Mouse (Mus musculus) heart, postnatal 10 days (tissue): ENCODE results near the gene Neu1. TPM values are rescaled to one million over a fixed set of nuclear protein-coding genes. Genes with fewer than 3 reads are reported as not detected.
"Not testable (repeated sequence)": the region's sequence is repeated elsewhere in the genome, so short reads cannot be mapped to it uniquely, and the experiment has no call there.

Experiments used
- DNase-seq, 2 experiments: peaks; one replicate each; pipeline ENCODE4 v3.0.0; 2021
- intact Hi-C: fragments of 180-260 bp; cut with DNase I; formaldehyde crosslinking; loops from one replicate; pipeline ENCODE4 v1.15.1; 2025
- total RNA-seq, 2 experiments: library from RNA; stranded (reverse); gene quantifications; 2 replicates each; pipeline ENCODE4 v1.2.3; 2021

Neu1 gene
- total RNA-seq, 2 experiments from 2014 or later: 12.2 to 12.6 TPM

DNA sequence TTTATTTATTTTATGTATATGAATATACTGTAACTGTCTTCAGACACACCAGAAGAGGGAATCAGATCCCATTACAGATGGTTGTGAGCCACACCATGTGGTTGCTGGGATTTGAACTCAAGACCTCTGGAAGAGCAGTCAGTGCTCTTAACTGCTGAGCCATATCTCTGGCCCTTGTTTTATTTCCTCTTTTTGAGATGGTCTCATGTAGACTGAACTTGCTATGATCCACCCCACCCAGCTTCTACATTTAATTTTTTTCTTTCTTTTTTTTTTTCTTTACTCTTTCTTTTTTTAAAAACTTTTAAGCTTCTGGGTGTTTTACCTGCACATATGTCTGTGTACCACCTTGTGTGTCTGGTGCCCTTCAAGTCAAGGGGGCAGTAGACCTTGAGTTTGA is 30.2 kb upstream of the Neu1 start:
- intact Hi-C loops, DNase-seq: not testable (repeated sequence)

DNA sequence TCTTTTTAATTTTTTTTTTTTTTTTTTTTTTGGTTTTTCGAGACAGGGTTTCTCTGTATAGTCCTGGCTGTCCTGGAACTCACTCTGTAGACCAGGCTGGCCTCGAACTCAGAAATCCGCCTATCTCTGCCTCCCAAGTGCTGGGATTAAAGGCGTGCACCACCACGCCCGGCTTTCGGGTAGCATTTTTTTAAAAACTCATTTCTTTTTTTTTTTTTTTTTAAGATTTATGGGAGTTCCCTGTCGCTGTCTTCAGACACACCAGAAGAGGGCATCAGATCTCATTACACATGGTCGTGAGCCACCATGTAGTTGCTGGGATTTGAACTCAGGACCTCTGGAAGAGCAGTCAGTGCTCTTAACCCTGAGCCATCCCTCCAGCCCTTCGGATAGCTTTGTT is 29.1 kb upstream of the Neu1 start:
- intact Hi-C loops, DNase-seq: not testable (repeated sequence)

DNA sequence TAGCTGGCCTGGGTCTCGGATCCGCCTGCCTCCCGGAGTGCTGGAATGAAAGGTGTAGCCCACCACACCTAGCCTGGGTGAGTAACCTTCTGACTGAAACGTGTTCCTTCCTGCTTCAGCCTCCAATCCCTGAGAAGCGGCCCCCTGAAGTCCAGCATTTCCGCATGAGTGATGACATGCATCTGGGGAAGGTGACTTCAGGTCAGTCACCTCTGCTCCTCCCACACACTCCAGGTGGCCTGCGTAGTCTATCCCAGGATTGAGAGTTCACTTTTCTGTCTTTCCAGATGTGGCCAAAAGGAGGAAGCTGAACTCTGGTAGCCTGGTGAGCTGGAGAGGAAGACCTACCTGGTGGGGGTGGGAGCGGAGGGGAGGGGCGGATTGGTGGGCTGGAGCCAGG is 28.2 kb upstream of the Neu1 start:
- intact Hi-C loops: no loop called here
- DNase-seq: no peak

DNA sequence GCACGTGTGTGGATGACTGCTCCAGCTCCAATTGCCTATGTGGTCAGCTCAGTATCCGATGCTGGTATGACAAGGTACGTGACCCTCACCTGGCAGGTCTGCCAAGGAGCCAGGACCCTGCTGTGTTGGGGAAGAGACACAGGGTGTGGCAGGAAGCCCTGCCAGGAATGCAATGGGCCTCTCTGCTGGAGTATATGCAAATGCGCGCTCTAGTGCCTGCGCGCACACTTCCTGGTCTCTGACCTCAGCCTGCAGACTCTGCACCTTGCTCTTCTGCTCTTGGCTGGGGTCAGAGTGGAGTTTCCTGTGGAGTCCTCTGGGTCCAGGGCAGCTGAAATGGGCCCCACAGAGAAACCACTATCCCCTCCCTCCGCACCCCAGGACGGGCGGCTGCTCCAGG is 20.1 kb upstream of the Neu1 start:
- intact Hi-C loops: loop anchor here (5.0 kb wide), 2 partner anchors 36 to 71 kb away; partner anchors contain the start of gene Lsm2
- DNase-seq: no peak

DNA sequence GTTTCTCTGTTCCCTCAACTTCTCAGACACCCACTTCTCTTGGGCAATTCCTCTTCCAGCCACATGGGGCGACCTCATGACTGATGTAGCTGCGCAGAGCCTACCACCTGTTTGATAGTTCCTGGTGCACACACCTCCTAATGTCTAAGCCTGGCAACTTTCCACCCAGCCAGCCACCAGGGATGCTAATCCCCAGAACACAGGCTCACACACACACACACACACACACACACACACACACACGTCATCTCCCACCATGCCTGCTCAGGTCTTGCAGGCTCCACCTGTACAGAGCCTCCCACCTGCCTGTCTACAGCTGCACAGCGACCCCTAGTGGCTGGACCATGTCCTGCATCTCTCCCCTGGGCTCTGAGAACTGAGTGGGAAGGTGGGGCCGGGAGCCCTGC is 19.1 kb upstream of the Neu1 start:
- peak; percentile 65 to 85 for DNase-seq
- intact Hi-C loops: loop anchor here (2.0 to 5.0 kb wide), 3 partner anchors 35 to 70 kb away; partner anchors contain the start of gene Lsm2

DNA sequence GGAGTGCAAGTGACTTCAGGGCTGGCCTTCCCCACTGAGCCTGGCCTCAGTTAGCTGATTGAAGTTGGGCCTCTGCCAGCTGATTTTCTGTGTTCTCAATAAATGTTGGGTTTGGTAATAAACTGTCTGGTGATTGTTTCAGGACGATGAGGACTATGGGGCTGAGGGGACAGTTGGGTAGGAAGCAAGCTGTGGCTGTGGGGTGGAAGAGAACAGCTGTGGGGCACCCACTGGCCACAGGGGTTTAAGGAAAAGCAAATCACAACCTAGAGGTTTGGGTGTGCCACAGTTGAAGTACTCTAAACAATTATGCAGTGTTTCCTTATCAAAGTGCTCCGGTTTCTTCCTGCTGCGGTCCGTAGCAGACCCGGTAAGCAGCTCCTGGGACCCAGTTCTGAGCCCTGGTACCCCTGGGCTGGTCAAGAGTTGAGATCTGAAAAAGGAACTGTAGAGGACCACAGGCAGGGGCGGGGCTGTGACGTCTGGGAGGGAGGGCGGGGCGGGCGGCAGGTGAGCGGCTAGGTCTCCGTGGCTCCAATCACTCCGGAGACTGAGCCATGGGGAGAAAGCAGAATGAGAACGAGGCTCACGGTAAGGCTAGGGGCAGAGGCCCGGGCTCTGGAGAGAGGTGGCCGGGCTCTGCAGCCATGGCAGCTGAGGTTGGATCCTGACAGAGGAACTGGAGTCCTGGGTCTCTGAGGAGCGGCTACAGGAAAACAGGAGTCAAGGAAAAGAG is 17.0 kb upstream of the Neu1 start, which contains the start of gene Slc44a4:
Slc44a4 (plus strand) TSS at position 537 of the 736 bp plus-strand sequence.
- intact Hi-C loops: loop anchor here (2.0 to 5.0 kb wide), 3 partner anchors 33 to 68 kb away; partner anchors contain the start of gene Lsm2

DNA sequence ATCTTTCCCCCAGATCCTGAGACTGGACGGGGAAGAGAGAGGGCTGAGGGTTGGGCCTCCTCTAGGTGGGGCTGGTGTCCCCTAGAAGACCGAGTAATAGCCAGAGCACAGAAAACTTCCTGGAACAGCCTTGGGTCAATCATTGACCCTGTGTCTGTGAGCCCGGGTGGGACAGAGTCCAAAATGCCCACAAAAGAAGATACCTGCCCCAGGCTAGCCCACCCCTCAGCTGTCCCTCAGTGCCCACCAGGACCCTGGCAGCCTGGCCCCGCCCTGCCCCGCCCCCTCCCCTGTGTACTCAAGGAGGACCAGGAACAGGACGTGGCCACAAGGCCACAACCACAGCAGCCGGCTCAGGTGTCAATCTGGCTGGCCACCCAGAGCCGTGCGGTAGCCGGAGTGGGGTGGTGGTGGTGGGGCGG is 15.6 kb upstream of the Neu1 start:
- intact Hi-C loops: no loop called here
- peak in 1 of 2 experiments; percentile 29 for DNase-seq

More for the DNA sequence above, 17.0 kb upstream of the Neu1 start, which contains the start of gene Slc44a4:
- no peak for DNase-seq

DNA sequence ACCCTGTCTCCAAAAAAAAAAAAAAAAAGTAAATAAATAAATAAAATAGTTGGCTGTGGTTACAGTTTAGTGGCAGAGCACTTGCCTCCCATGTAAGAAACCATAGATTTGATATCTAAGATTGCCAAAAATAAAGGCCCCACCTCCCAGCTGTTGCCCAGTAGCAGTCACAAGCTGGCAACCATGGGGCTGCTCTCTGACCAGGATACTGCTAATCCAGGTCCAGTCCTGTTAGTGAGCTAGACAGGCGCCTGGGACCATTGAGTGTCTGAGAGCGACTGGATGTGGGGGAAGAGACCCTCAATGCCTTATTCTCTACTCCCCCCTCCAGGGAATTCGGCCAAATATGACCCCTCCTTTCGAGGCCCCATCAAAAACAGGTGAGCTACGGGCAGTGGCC is 14.7 kb upstream of the Neu1 start:
- DNase-seq: no peak

DNA sequence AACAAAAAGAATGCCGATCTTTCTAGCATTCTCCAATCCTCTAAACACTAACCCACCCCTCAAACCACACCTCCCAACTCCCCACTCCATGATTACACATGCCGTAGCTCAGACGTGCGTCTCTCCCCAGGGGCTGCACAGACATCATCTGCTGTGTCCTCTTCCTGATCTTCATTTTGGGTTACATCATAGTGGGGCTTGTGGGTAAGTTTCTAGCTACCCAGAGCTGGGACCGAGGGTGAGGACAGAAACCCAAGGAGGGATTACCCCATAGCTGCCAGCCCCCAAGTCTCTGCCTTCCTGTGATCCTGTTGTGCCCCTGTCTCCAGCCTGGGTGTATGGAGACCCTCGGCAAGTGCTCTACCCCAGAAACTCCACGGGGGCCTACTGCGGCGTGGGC is 13.9 kb upstream of the Neu1 start:
- intact Hi-C loops: no loop called here
- DNase-seq: no peak

More for the DNA sequence above, 14.7 kb upstream of the Neu1 start:
- intact Hi-C loops: no loop called here

DNA sequence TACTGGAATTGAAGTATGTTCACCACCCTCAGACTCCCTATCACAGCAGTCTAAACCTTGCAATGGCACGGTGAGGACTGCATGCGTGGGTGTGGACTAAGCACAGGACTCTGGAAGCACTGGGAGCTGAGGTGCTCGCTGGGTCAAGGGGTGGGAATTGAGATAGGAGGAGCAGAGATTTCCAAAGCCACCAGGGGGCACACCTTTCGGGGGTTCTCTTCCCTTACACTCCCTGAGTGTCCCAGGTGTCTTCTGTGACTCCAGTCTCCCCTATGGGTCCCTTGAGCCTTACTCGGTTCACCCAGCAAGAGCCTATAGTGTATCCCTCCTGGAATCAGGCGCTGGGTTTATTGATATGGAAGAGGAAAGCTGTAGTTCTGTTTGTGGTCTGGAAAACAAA is 8.1 kb upstream of the Neu1 start:
- DNase-seq: no peak
- intact Hi-C loops: no loop called here

DNA sequence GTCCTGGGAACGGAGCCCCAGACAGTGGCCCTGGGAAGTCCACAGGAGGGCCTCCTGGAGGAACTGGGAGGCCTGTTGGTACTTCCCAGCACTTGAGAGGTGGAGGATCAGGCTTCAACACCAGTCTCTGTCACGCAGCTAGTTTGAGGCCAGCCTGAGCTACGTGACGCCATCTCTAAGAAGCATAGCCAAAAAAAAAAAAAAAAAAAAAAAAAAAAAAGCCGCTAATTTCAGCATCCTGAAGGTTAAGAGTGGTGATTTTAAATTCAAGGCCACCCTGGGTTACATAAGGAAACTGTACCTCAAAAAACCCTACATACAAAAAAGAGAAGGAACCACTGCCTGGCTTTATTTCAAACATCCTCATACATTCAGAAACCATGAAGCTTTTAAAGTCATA is 6.8 kb upstream of the Neu1 start:
- intact Hi-C loops: no loop called here
- no peak for DNase-seq

DNA sequence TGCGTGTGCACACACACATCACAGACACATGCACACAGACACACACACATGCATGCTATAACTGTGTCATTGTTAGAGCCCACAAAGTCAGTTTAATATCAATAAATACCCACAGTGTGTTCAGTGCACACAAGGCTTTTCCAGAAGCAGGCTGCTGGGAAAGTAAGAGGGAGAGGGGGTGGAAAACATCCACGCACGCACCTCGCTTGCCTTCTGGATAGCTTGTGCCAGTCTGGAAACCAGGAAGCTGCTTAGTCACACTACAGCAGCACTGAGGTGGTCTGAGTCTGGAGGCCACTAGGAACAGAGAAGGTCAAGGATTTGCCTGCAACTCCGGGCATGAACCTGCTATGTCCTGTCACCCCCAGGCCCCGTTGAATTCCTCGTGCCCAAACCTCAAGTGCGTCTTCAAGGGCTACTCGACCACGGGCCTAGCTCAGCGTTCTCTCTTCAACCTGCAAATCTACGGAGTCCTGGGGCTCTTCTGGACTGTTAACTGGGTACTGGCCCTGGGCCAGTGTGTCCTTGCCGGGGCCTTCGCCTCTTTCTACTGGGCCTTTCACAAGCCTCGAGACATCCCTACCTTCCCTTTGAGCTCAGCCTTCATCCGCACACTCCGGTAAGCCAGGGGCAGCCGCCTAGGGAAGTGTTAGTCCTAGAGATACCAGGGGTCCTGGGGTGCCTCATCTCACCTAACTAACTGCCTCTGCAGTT is 3.6 kb upstream of the Neu1 start:
- DNase-seq: no peak
- intact Hi-C loops: no loop called here

DNA sequence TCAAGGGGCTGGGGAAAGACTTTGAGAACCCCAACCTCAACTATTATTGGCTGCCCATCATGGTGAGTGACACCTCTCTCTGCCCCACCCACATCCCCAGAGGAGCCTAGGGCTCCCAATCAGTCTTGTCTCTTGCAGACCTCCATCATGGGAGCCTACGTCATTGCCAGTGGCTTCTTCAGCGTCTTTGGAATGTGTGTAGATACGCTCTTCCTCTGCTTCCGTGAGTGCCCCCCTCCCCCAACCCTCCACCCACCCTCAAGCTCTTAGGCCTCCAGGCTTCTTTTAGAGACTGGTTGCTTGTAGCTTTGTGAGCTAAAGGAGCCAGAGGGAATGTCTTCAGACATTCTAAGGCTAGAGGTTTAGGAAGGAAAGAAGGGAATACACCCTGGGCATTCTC is 2.2 kb upstream of the Neu1 start:
- no peak for DNase-seq
- intact Hi-C loops: no loop called here

DNA sequence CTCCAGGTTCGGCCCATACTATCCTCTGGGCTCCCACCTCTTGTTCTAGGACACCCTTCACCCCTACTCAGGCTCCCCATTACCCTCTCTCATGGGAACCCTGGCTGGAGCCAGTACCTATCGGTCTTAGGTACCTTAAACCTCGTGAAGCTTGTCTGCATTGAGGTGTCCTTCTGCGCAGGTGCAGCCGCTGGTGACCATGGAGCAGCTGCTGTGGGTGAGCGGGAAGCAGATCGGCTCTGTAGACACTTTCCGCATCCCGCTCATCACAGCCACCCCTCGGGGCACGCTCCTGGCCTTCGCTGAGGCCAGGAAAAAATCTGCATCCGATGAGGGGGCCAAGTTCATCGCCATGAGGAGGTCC is 664 bp downstream of the Neu1 start:
- intact Hi-C loops: loop anchor here (2.0 to 5.0 kb wide), 2 partner anchors 15 to 289 kb away; partner anchors contain the start of gene Fkbpl
- DNase-seq: peak in 1 of 2 experiments; percentile 15

DNA sequence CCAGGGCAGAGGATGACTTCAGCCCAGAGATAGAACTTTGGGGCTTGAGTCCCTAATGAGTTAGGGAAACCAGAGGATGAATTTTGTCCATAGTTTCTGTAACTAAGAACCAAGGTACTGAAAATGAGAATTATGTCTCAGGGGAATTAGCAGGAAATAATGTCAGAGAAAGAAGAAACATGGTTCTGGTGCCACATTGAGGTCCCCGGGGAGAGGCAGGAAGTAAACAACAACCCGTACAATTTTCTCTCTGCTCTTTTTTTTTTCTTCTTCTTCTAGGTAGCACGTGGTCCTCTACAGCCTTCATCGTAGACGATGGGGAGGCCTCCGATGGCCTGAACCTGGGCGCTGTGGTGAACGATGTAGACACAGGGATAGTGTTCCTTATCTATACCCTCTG is 1.2 kb downstream of the Neu1 start:
- intact Hi-C loops: loop anchor here (5.0 kb wide), 1 partner anchor 290 kb away; the partner anchor contains the start of gene Fkbpl
- DNase-seq: no peak

DNA sequence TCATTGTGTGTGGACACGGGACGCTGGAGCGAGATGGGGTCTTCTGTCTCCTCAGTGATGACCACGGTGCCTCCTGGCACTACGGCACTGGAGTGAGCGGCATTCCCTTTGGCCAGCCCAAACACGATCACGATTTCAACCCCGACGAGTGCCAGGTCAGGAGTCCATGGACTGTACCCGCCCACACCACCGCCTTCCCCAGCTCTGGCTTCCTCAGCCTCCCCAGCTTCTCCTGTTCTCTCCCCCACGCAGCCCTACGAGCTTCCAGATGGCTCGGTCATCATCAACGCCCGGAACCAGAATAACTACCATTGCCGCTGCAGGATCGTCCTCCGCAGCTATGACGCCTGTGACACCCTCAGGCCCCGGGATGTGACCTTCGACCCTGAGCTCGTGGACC is 3.0 kb downstream of the Neu1 start:
- intact Hi-C loops: loop anchor here (5.0 kb wide), 1 partner anchor 292 kb away; the partner anchor contains the start of gene Fkbpl
- DNase-seq: no peak

DNA sequence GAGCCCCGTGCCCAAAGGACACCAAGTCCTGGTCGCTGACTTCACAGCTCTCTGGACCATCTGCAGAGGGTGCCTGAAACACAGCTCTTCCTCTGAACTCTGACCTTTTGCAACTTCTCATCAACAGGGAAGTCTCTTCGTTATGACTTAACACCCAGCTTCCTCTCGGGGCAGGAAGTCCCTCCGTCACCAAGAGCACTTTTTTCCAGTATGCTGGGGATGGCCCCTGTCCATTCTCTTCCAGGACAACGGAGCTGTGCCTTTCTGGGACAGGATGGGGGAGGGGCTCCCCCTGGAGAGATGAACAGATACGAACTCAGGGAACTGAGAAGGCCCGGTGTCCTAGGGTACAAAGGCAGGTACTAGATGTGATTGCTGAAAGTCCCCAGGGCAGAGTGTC is 3.8 kb downstream of the Neu1 start:
- DNase-seq: peak in 1 of 2 experiments; percentile 30
- intact Hi-C loops: loop anchor here (5.0 kb wide), 2 partner anchors 293 to 788 kb away; partner anchors contain the start of gene Fkbpl

DNA sequence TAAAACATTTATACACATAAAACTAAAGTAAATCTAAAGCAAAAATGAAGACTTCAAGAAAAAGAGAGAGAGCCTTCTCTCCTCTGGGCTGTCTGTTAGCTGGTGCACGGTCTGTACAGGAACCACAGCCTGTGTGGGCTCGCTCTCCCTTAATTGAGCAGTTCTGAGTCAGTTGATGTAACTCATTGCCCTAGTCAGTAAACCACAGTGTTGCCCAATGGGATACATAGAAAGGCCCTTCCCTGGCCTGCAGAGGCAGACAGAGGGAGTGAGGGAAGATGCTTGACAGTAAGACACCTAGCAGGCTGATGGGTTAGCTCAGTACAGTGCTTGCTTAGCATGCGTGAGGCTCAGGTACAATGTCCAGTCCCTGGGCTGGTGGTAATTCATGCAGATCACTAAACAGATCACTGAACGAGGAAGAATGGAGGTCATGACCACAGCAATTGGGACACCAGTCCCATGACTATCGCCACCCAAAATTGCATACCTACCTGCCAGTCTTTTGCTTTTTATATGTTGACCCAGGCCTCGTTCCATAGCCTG is 7.0 kb downstream of the Neu1 start:
- intact Hi-C loops: loop anchor here (5.0 kb wide), 1 partner anchor 791 kb away; no protein-coding TSS in a partner anchor

DNA sequence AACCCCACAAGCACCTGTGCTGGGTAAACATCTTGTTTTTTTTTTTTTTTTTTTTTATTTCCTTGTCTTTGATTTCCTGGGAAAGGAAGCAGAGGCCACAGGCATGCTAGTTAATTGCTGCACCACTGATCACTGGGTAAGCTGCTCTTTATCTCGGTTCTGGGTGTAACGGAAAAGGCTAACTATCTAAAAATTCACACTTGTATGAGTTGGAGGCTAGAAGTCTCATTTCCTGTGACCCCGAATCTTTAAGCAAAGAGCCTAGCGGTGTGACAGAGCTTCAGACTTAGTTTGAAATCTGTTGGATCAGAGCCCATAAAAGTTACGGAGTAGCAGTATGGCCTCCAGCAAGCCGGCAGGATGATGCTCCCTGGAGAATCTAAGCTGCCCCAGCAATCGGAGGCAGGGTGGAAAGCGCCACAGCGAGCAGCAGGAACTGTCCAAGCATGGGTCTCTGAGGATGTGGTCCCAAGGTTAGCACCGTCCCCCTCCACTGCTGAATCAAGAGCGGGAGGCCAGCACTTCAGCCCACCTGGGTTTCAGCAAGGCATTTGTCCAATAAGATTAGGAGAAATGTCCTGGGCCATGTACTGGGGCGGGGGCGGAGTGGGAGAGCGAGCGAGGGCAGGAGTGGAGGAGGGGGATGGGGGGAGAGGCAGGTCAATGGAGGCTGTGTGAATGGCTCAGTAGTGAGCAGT is 10.4 kb downstream of the Neu1 start:
- intact Hi-C loops: no loop called here
- DNase-seq: peak; percentile 52 to 57

More for the DNA sequence above, 7.0 kb downstream of the Neu1 start:
- no peak for DNase-seq

DNA sequence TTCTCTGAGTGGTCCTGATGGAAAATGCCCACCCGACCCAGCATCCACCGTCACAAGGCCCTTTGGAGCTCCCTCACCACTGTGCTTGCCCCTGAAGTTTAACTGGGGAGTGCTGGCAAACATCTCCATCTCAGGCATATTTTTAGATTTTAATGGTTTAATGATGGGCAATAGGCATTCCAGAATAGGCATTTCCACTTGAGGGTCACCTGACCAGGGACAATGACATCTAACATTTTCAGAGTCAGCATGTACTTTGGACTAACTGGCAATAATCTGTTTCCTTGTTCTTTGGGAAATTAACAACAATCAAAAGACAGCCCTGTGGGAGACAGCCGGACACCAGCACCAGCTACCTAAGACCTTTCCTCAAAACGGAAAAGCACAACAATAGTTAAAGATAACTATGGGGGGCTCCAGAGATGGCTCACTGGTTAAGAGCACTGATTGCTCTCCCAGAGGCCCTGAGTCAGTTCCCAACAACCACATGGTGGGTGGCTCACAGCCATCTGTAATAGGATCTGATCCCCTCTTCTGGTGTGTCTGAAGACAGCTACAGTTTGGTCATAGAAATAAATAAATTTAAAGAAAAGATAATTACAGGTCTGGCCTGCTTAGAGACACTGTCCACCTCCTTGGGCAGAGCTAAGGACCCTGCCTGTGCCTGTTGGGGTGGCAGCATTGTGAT is 12.2 kb downstream of the Neu1 start:
- DNase-seq: no peak
- intact Hi-C loops: no loop called here
